Mouse (Mus musculus) ZHBTc4 (cell line): Measurements from ENCODE around the gene Selenof.

Source experiments
- DNase-seq: peaks from one replicate; pipeline ENCODE4 v3.0.0-alpha.2; 2011; ENCODE audit warnings: low read depth, low spot score

Selenof gene

GRCm38 (mm10) chr3:144602819-144603218 is 32.7 kb downstream of the Selenof start:
- no peak for DNase-seq

- DNase-seq: no peak
Measured at GRCm38 (mm10) chr3:144603558-144603957, 33.5 kb downstream of the Selenof start.

GRCm38 (mm10) chr3:144604205-144604604 is 34.1 kb downstream of the Selenof start:
- DNase-seq: no peak

- peak; percentile 45 for DNase-seq
Measured at GRCm38 (mm10) chr3:144605811-144606210, 35.7 kb downstream of the Selenof start.

GRCm38 (mm10) chr3:144606449-144606848 is 36.3 kb downstream of the Selenof start:
- peak; percentile 57 for DNase-seq

- no peak for DNase-seq
Measured at GRCm38 (mm10) chr3:144608090-144608489, 38.0 kb downstream of the Selenof start.

- peak; percentile 92 for DNase-seq
Measured at GRCm38 (mm10) chr3:144610759-144611158, 40.7 kb downstream of the Selenof start.

GRCm38 (mm10) chr3:144611626-144612271 is 41.6 kb downstream of the Selenof start:
- DNase-seq: no peak

GRCm38 (mm10) chr3:144612382-144612781 is 42.3 kb downstream of the Selenof start:
- no peak for DNase-seq

GRCm38 (mm10) chr3:144614277-144614676 is 44.2 kb downstream of the Selenof start:
- DNase-seq: no peak

GRCm38 (mm10) chr3:144614698-144615097 is 44.6 kb downstream of the Selenof start:
- no peak for DNase-seq

- no peak for DNase-seq
Measured at GRCm38 (mm10) chr3:144615459-144615858, 45.4 kb downstream of the Selenof start.

GRCm38 (mm10) chr3:144616654-144617425 is 46.7 kb downstream of the Selenof start:
- DNase-seq: peak; percentile 74

- no peak for DNase-seq
Measured at GRCm38 (mm10) chr3:144617633-144618180, 47.6 kb downstream of the Selenof start.

GRCm38 (mm10) chr3:144622930-144623612 is 53.0 kb downstream of the Selenof start:
- DNase-seq: no peak

GRCm38 (mm10) chr3:144625691-144626090 is 55.6 kb downstream of the Selenof start:
- no peak for DNase-seq

GRCm38 (mm10) chr3:144628005-144628914 is 58.2 kb downstream of the Selenof start:
- no peak for DNase-seq

GRCm38 (mm10) chr3:144628915-144629230 is 58.8 kb downstream of the Selenof start:
- DNase-seq: no peak

GRCm38 (mm10) chr3:144635236-144635635 is 65.1 kb downstream of the Selenof start:
- no peak for DNase-seq

GRCm38 (mm10) chr3:144638110-144638509 is 68.0 kb downstream of the Selenof start:
- no peak for DNase-seq

GRCm38 (mm10) chr3:144639387-144639786 is 69.3 kb downstream of the Selenof start:
- no peak for DNase-seq
